Mouse (Mus musculus) pancreas, adult 10 weeks (tissue): ENCODE data around the gene L1cam. TPM values are rescaled to one million over a fixed set of nuclear protein-coding genes. Genes with fewer than 3 reads are reported as not detected.

Experiments used
- polyA plus RNA-seq: library from polyadenylated mRNA; stranded (reverse); fragments of 350-450 nt; fragmentation: Illumina TruSeq; extraction: RNeasy Lipid Tissue Mini Kit (QIAGEN cat#74804); gene quantifications from one replicate; pipeline ENCODE4 v1.2.3, GENCODE M21; 2015; ENCODE audit warnings: low read depth, low replicate concordance; ENCODE audit not compliant: insufficient read depth

Gene L1cam
- polyA plus RNA-seq: 6.2 TPM

DNA sequence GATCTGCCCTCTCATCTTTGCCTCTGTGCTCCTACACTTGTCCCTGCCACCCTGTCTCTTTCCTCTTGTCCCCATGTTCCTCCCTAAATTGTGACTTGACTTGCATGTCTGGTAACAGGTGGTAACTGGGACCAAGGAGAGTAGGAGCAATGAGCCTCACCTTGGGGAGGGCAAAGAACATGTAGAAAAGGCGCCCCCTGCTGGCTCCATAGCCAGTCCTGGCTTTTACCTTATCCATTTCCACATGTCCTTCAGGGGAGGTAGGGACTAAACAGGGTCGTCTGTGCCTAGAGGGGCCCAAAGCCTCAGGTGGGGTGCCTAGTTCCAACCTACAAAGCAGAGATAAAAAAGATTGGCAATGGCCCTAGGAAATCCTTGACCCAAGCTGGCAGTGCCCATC is at the start of gene L1cam:
L1cam (minus strand) TSS at position 387 of the 400 bp plus-strand sequence.

DNA sequence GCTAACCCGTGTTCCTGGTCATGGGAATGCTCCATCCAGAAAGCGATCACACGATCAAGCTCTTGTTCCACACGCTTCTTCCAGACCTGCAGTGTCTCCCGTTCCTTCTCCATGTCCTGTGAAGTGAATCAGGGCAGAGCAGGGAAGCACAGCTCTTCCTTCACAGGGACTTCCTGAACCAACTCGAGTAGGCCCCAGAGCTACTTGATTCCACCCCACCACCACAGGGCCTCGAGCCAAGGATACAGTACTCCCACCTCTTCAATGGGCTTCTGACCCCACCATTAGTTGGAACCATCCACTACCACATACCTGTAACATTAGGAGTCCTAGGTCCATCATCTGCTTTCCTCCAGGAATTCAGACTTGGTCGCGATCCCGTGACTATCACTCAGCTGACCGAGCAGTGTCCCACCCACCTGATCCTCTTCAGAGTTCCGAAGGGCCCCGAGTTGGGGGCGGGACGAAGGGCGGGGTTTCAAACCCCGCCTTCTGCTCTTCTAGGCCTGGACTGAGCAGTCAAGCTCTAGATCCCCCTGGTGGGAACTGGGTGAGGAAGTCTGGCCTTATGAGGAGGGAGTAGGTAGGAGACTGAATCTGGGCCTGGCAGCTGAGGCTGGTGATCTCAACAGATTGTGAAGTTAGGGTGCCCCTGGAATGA is 34.6 kb upstream of the L1cam start, which contains the start of gene Renbp:
Renbp (minus strand) TSS at position 449 of the 661 bp plus-strand sequence.

DNA sequence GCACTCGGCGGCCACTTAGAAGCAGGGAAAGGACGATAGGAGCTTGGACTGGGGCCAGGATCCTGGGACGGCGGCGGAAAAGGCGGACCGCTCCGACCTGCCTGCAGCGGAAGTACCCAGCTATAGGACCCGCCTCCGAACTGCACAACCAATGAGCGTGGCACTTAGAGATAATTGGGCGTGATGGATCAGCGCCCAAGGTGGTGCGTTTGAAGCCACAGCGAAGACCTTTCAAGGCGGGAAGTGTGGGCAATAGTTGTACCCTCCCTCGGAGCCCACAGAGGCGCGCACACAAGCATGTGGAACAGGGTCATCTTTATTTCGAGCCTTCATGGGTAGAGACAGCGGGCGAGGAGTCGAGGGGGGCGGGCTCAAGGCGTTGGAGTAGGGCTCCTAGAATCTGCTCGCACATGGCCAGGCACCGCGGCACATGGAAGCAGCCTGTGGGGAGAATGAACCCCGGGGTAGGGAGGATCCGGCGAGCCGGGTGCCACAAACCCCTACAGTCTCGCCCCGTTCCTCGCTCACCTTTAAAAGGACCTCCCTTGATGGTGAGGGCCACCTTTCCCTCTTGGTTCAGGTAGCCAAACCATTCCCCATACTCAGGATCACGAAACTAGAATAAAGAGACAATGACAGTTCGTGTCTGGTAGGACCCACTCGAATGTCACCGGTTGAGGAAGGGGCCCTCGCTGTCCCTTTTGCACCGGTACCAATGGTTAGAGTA is 26.1 kb upstream of the L1cam start, which contains the start of the genes Arhgap4 and Naa10:
Arhgap4 (minus strand) TSS at position 48 of the 727 bp plus-strand sequence.
Naa10 (minus strand) TSS at position 122 of the 727 bp plus-strand sequence.

DNA sequence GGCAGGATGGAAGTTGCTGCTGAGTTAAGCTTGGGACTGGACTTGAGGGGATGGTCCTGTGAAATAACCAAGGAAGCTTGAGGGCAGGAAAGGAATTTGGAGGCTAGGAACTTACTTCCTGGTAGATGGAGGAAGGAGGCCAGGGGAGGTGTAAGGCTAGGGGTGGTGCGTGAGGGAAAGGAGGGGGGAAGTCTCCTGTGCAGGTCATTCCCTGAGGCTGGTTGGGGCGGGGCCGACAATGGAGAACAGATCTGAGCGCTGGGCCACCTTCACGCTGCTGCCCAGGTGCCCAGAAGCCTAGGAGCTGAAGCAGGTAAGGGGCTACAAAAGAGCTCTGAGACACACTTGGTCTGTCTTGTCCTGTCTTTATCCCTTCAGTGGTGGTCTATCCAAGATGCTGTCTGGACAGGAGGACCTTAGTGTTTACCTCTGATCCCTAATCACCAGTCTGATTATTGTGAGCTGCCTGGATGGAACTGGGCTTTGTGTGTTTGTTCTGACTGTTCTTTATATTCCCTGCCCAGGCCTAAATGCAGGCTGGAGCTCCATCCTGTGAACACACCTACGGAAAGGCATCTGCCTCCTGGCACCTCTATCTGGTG is 4.3 kb downstream of the L1cam start, which contains the start of gene Avpr2:
Avpr2 (plus strand) TSS at position 552 of the 602 bp plus-strand sequence.

DNA sequence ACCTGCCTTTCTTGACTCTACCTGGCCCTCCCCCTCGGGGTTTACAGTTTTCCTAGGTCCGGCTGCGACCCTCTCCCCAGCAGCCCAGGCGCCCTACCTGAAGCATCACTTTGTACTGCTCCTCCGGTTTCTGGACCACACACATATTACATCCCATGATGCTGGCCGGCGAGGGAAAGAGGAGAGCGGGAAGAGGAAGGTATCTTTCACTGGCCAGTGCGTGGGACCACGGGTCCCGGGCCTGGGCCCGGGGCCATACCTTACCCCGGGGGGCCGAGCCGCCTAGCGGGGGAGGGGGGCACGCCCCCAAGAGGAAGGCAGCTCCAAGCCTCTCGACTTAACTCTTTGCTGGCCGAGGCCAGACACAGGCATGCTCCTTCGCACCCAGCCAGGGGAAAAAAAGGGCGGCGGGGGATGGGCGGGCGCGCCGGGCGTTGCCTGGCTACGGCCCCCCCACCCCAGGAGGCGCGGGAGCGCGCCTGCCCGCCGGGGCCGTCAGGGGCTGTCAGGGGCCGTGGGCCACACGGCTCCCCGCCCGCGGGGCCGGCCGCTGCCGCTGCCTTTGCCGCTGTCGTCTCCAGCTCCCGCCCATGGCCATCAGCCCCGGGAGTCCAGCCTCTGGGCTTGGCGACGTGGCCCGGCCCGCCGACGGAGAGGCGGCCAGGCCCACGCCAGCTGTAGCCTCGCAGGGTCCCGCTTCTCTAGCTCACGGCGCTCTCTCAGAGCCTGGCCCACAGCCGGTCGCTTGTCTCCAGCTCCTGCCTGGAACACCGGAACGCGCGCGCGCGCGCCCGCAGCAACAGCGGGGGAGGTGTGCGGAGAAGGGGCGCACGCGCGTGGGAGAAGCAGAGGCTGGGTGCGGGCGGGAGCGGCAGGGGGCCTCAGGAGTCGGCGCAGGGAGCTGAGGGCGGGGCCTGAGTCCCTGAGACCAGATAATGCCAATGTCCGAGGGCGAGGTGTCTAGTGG is 71.4 kb downstream of the L1cam start, which contains the start of gene Pdzd4:
Pdzd4 (minus strand) TSS at position 785 of the 967 bp plus-strand sequence.

Other genes with a start within 250 kb of the L1cam start
- gene Pnck, start 236.0 kb downstream of the L1cam start, polyA plus RNA-seq: 3.2 TPM
- 7.3 TPM for gene Slc6a8, start 223.0 kb downstream of the L1cam start, polyA plus RNA-seq
- gene Bcap31, start 179.9 kb downstream of the L1cam start, polyA plus RNA-seq: 29.2 TPM
- gene Abcd1, start 179.5 kb downstream of the L1cam start, polyA plus RNA-seq: 6.1 TPM
- 0.96 TPM for gene Plxnb3, start 139.0 kb downstream of the L1cam start, polyA plus RNA-seq
- gene Srpk3, start 121.7 kb downstream of the L1cam start, polyA plus RNA-seq: not detected
- 31.6 TPM for gene Idh3g, start 109.2 kb downstream of the L1cam start, polyA plus RNA-seq
- gene Ssr4, start 109.1 kb downstream of the L1cam start, polyA plus RNA-seq: 212 TPM
- 1.7 TPM for gene Pdzd4, start 71.1 kb downstream of the L1cam start, polyA plus RNA-seq
- not detected for gene Avpr2, start 4.0 kb downstream of the L1cam start, polyA plus RNA-seq
- 2.6 TPM for gene Arhgap4, start 25.8 kb upstream of the L1cam start, polyA plus RNA-seq
- gene Naa10, start 25.8 kb upstream of the L1cam start, polyA plus RNA-seq: 27.9 TPM
- 7.3 TPM for gene Renbp, start 34.7 kb upstream of the L1cam start, polyA plus RNA-seq
- gene Hcfc1, start 70.3 kb upstream of the L1cam start, polyA plus RNA-seq: 10.5 TPM
- gene Irak1, start 127.8 kb upstream of the L1cam start, polyA plus RNA-seq: 37.4 TPM
- gene Opn1mw, start 231.4 kb upstream of the L1cam start, polyA plus RNA-seq: not detected
- gene Mecp2, start 239.3 kb upstream of the L1cam start, polyA plus RNA-seq: 3.3 TPM